Mouse (Mus musculus): ENCODE results near the gene Gas2l1. TPM values are rescaled to one million over a fixed set of nuclear protein-coding genes. Genes with fewer than 3 reads are reported as not detected.
A peak's percentile ranks its signal among the peaks of the same experiment; 100 is the strongest.

Gas2l1 gene
- total RNA-seq, 2 experiments from 2014 or later, result 17.5 to 18.7 TPM

- DNase-seq, result no peak
- intact Hi-C loops (cut with DNase I), result no loop called here
Measured at GRCm38 (mm10) chr11:5052200-5052854, 12.8 kb downstream of the Gas2l1 start.

- intact Hi-C loops (cut with DNase I), result no loop called here
- DNase-seq, result no peak
Measured at GRCm38 (mm10) chr11:5051629-5052028, 13.5 kb downstream of the Gas2l1 start.

GRCm38 (mm10) chr11:5046321-5046926 lies 18.7 kb downstream of the Gas2l1 start:
- intact Hi-C loops (cut with DNase I), result no loop called here
- DNase-seq, result no peak

- intact Hi-C loops (cut with DNase I), result no loop called here
- DNase-seq, result no peak
Measured at GRCm38 (mm10) chr11:5042645-5043381, 22.3 kb downstream of the Gas2l1 start.

- no peak for DNase-seq
- intact Hi-C loops (cut with DNase I), result no loop called here
Measured at GRCm38 (mm10) chr11:5041144-5041780, 23.9 kb downstream of the Gas2l1 start.

- DNase-seq, result no peak
- intact Hi-C loops (cut with DNase I), result no loop called here
Measured at GRCm38 (mm10) chr11:5040585-5040984, 24.5 kb downstream of the Gas2l1 start.

GRCm38 (mm10) chr11:5037146-5037854 lies 27.8 kb downstream of the Gas2l1 start:
- DNase-seq, result peak in 1 of 2 experiments; percentile 46
- intact Hi-C loops (cut with DNase I), result no loop called here

GRCm38 (mm10) chr11:5035421-5035820 lies 29.7 kb downstream of the Gas2l1 start:
- no peak for DNase-seq
- intact Hi-C loops (cut with DNase I), result no loop called here

- intact Hi-C loops (cut with DNase I), result no loop called here
- DNase-seq, result peak; percentile 63
Measured at GRCm38 (mm10) chr11:5033136-5033535, 32.0 kb downstream of the Gas2l1 start.

GRCm38 (mm10) chr11:5032706-5033105 lies 32.4 kb downstream of the Gas2l1 start:
- intact Hi-C loops (cut with DNase I), result no loop called here

GRCm38 (mm10) chr11:5028228-5028627 lies 36.9 kb downstream of the Gas2l1 start:
- intact Hi-C loops (cut with DNase I), result no loop called here

More at GRCm38 (mm10) chr11:5032706-5033105, 32.4 kb downstream of the Gas2l1 start:
- no peak for DNase-seq

GRCm38 (mm10) chr11:5025108-5025507 lies 40.0 kb downstream of the Gas2l1 start:
- no peak for DNase-seq
- intact Hi-C loops (cut with DNase I), result no loop called here

More at GRCm38 (mm10) chr11:5028228-5028627, 36.9 kb downstream of the Gas2l1 start:
- no peak for DNase-seq

GRCm38 (mm10) chr11:5017506-5017905 lies 47.6 kb downstream of the Gas2l1 start:
- intact Hi-C loops (cut with DNase I), result no loop called here
- no peak for DNase-seq

GRCm38 (mm10) chr11:5016286-5016685 lies 48.8 kb downstream of the Gas2l1 start:
- intact Hi-C loops (cut with DNase I), result no loop called here

GRCm38 (mm10) chr11:5015720-5016119 lies 49.4 kb downstream of the Gas2l1 start:
- intact Hi-C loops (cut with DNase I), result loop anchor here (1.0 kb wide), 1 partner anchor 51 kb away; no protein-coding TSS in a partner anchor
- peak; percentile 68 to 71 for DNase-seq

More at GRCm38 (mm10) chr11:5016286-5016685, 48.8 kb downstream of the Gas2l1 start:
- no peak for DNase-seq

- intact Hi-C loops (cut with DNase I), result no loop called here
- no peak for DNase-seq
Measured at GRCm38 (mm10) chr11:5012213-5012715, 52.9 kb downstream of the Gas2l1 start.

GRCm38 (mm10) chr11:5011480-5011879 lies 53.6 kb downstream of the Gas2l1 start:
- intact Hi-C loops (cut with DNase I), result no loop called here
- DNase-seq, result no peak

- intact Hi-C loops (cut with DNase I), result no loop called here
- DNase-seq, result no peak
Measured at GRCm38 (mm10) chr11:5010205-5010604, 54.9 kb downstream of the Gas2l1 start.

GRCm38 (mm10) chr11:5009354-5010074 lies 55.6 kb downstream of the Gas2l1 start:
- intact Hi-C loops (cut with DNase I), result no loop called here
- DNase-seq, result no peak

Measured in heart, postnatal 36 days (tissue).